In genomic region chr10:100066374-100066773, GRCm38 (mm10) we compare ENCODE assay signal across 9 mouse cellular contexts. TPM values are rescaled to one million over a fixed set of nuclear protein-coding genes. Genes with fewer than 3 reads are reported as not detected.
DNase-seq lines count a peak whose midpoint lies in the region; ATAC-seq lines count a peak whose summit lies in the region.
"Had no signal": no experiment of that assay in that cellular context is flagged by ENCODE, and none has a peak within 500 bp of the region (broad histone marks: within the 10 kb centered on the region; RNA-seq: fewer than 3 reads in every experiment).

No protein-coding gene starts in this region.

- H3K9ac ChIP-seq in forebrain, embryonic 11.5 days (ENCODE audit: low read length), result no peak overlapping the region
- no peak overlapping the region for H3K9ac ChIP-seq in midbrain, embryonic 13.5 days (replicated peaks)
- no peak overlapping the region for H3K9ac ChIP-seq in midbrain, embryonic 11.5 days (ENCODE audit: low read length)
- no peak overlapping the region for H3K9ac ChIP-seq in hindbrain, embryonic 14.5 days
- no peak overlapping the region for H3K9ac ChIP-seq in neural tube, embryonic 15.5 days (replicated peaks)

- no peak overlapping the region for H3K4me2 ChIP-seq in forebrain, embryonic 11.5 days (ENCODE audit: low read depth, low read length, severe bottlenecking)
- H3K4me2 ChIP-seq in midbrain, embryonic 13.5 days (replicated peaks), result 0 out of 2 replicates have a peak overlapping the region, but pooled peaks have one; percentile 19
- H3K4me2 ChIP-seq in midbrain, embryonic 11.5 days, result no peak overlapping the region
- peak overlapping the region; percentile 25; the same call in 1 of the 2 replicates for H3K4me2 ChIP-seq in hindbrain, embryonic 14.5 days (replicated peaks)
- H3K4me2 ChIP-seq in neural tube, embryonic 15.5 days, result peak overlapping the region; percentile 11; the same call in 1 of the 2 replicates

- no peak overlapping the region for H3K4me3 ChIP-seq in forebrain, embryonic 11.5 days (ENCODE audit: low read depth, low read length)
- no peak overlapping the region for H3K4me3 ChIP-seq in forebrain, embryonic 10.5 days
- H3K4me3 ChIP-seq in midbrain, embryonic 13.5 days (replicated peaks), result no peak overlapping the region
- no peak overlapping the region for H3K4me3 ChIP-seq in midbrain, embryonic 11.5 days (ENCODE audit: low read depth, low read length)
- H3K4me3 ChIP-seq in hindbrain, embryonic 14.5 days (replicated peaks; ENCODE audit: low read length), result no peak overlapping the region
- no peak overlapping the region for H3K4me3 ChIP-seq in neural tube, embryonic 15.5 days (replicated peaks)

- 0 out of 2 replicates have a peak, but pooled peaks have one; percentile 46 for ATAC-seq in forebrain, embryonic 11.5 days (replicated peaks; ENCODE audit: low FRiP score)
- no peak for ATAC-seq in midbrain, embryonic 13.5 days
- no peak for ATAC-seq in midbrain, embryonic 11.5 days (ENCODE audit: low FRiP score)
- peak; percentile 43; the same call in 1 of the 2 replicates for ATAC-seq in hindbrain, embryonic 14.5 days (ENCODE audit: low FRiP score)
- 0 out of 2 replicates have a peak, but pooled peaks have one; percentile 36 for ATAC-seq in neural tube, embryonic 15.5 days (ENCODE audit: low FRiP score)
- ATAC-seq: intestine, embryonic 16.5 days had no signal

- H3K4me1 ChIP-seq in forebrain, embryonic 11.5 days (replicated peaks; ENCODE audit: control insufficient read depth, insufficient read depth, low read length), result 0 out of 2 replicates have a peak, but pooled peaks cover 2% of the 10 kb centered on the region
- H3K4me1 ChIP-seq in forebrain, embryonic 10.5 days, result peaks cover 16% of the 10 kb centered on the region
- peaks cover 11% of the 10 kb centered on the region for H3K4me1 ChIP-seq in midbrain, embryonic 13.5 days (replicated peaks)
- H3K4me1 ChIP-seq in midbrain, embryonic 11.5 days (ENCODE audit: control insufficient read depth, insufficient read depth, low read length), result peaks cover 10% of the 10 kb centered on the region
- peaks cover 8% of the 10 kb centered on the region for H3K4me1 ChIP-seq in hindbrain, embryonic 14.5 days (replicated peaks; ENCODE audit: control insufficient read depth, insufficient read depth, low read length)
- peaks cover 12% of the 10 kb centered on the region for H3K4me1 ChIP-seq in neural tube, embryonic 15.5 days

- no peak overlapping the region for H3K27ac ChIP-seq in forebrain, embryonic 11.5 days (ENCODE audit: low read depth, low read length)
- H3K27ac ChIP-seq in forebrain, embryonic 10.5 days, result no peak overlapping the region
- H3K27ac ChIP-seq in midbrain, embryonic 13.5 days, result no peak overlapping the region
- no peak overlapping the region for H3K27ac ChIP-seq in midbrain, embryonic 11.5 days (ENCODE audit: low read depth, low read length)
- H3K27ac ChIP-seq in hindbrain, embryonic 14.5 days, result peak overlapping the region; percentile 70; the same call in 1 of the 2 replicates
- peak overlapping the region; percentile 66 for H3K27ac ChIP-seq in neural tube, embryonic 15.5 days (replicated peaks)

- H3K9me3 ChIP-seq in forebrain, embryonic 11.5 days (ENCODE audit: control insufficient read depth, low read length), result no peaks in the 10 kb centered on the region
- no peaks in the 10 kb centered on the region for H3K9me3 ChIP-seq in forebrain, embryonic 10.5 days
- no peaks in the 10 kb centered on the region for H3K9me3 ChIP-seq in midbrain, embryonic 13.5 days
- H3K9me3 ChIP-seq in midbrain, embryonic 11.5 days (ENCODE audit: control insufficient read depth, low read length), result no peaks in the 10 kb centered on the region
- H3K9me3 ChIP-seq in hindbrain, embryonic 14.5 days (ENCODE audit: control insufficient read depth, low read length), result no peaks in the 10 kb centered on the region
- H3K9me3 ChIP-seq in neural tube, embryonic 15.5 days (replicated peaks), result no peaks in the 10 kb centered on the region

- DNase-seq in forebrain, embryonic 11.5 days (ENCODE audit: low spot score), result no peak
- DNase-seq in forebrain, embryonic 10.5 days (ENCODE audit: extremely low spot score, low spot score), result no peak
- DNase-seq in midbrain, embryonic 11.5 days (ENCODE audit: low spot score, missing footprints), result no peak
- DNase-seq in hindbrain, embryonic 14.5 days (ENCODE audit: low spot score), result no peak
- no peak for DNase-seq in kidney, postnatal 25 days
- no peak for DNase-seq in right cerebral cortex, adult 18-20 months

- H3K36me3 ChIP-seq in forebrain, embryonic 11.5 days (ENCODE audit: control insufficient read depth, insufficient read depth, low read length), result no peaks in the 10 kb centered on the region
- no peaks in the 10 kb centered on the region for H3K36me3 ChIP-seq in forebrain, embryonic 10.5 days (replicated peaks)
- H3K36me3 ChIP-seq in midbrain, embryonic 13.5 days, result no peaks in the 10 kb centered on the region
- no peaks in the 10 kb centered on the region for H3K36me3 ChIP-seq in midbrain, embryonic 11.5 days (ENCODE audit: control insufficient read depth, insufficient read depth, low read length)
- no peaks in the 10 kb centered on the region for H3K36me3 ChIP-seq in hindbrain, embryonic 14.5 days (replicated peaks; ENCODE audit: control insufficient read depth, insufficient read depth)
- H3K36me3 ChIP-seq in neural tube, embryonic 15.5 days, result no peaks in the 10 kb centered on the region

- WGBS in forebrain, embryonic 11.5 days, result 20% methylated on average over 7 of the region's 7 CpGs
- 29% methylated on average over 7 of the region's 7 CpGs for WGBS in forebrain, embryonic 10.5 days
- WGBS in midbrain, embryonic 13.5 days, result 18% methylated on average over 7 of the region's 7 CpGs
- 27% methylated on average over 7 of the region's 7 CpGs for WGBS in midbrain, embryonic 11.5 days
- WGBS in hindbrain, embryonic 14.5 days, result 13% methylated on average over 7 of the region's 7 CpGs
- 12% methylated on average over 7 of the region's 7 CpGs for WGBS in neural tube, embryonic 15.5 days

- H3K27me3 ChIP-seq in forebrain, embryonic 11.5 days (ENCODE audit: control insufficient read depth, insufficient read depth, low read length), result no peaks in the 10 kb centered on the region
- H3K27me3 ChIP-seq in forebrain, embryonic 10.5 days (ENCODE audit: poor library complexity, severe bottlenecking), result peaks cover 40% of the 10 kb centered on the region
- H3K27me3 ChIP-seq in midbrain, embryonic 13.5 days, result no peaks in the 10 kb centered on the region
- no peaks in the 10 kb centered on the region for H3K27me3 ChIP-seq in midbrain, embryonic 11.5 days (ENCODE audit: control insufficient read depth, insufficient read depth, low read length)
- no peaks in the 10 kb centered on the region for H3K27me3 ChIP-seq in hindbrain, embryonic 14.5 days (ENCODE audit: control insufficient read depth, insufficient read depth, low read length)
- H3K27me3 ChIP-seq in neural tube, embryonic 15.5 days (replicated peaks), result no peaks in the 10 kb centered on the region

RNA-seq across cellular contexts. Expression of gene Kitl, which starts 50.9 kb away (rescaled TPM):
- polyA plus RNA-seq in forebrain, embryonic 11.5 days (2014; fragmentation: Nextera tagmentation; extraction: Ambion mirVana), result 18.4 and 19.2 TPM in 2 replicates
- 15.6 and 16.0 TPM in 2 replicates for polyA plus RNA-seq in forebrain, embryonic 10.5 days (2016; fragmentation: Nextera tagmentation; extraction: Ambion mirVana)
- polyA plus RNA-seq in midbrain, embryonic 13.5 days (2015; fragmentation: Nextera tagmentation; extraction: Ambion mirVana), result 20.2 and 21.4 TPM in 2 replicates
- polyA plus RNA-seq in midbrain, embryonic 11.5 days (2014; fragmentation: Nextera tagmentation; extraction: Ambion mirVana), result 12.8 and 13.7 TPM in 2 replicates
- 34.4 and 41.6 TPM in 2 replicates for polyA plus RNA-seq in hindbrain, embryonic 14.5 days (2014; fragmentation: Nextera tagmentation; extraction: Ambion mirVana)
- 24.5 and 26.5 TPM in 2 replicates for polyA plus RNA-seq in neural tube, embryonic 15.5 days (2015; fragmentation: Nextera tagmentation; extraction: Ambion mirVana)

Comparison
In these comparisons a context has a peak if more than half of its experiments do, and no peak if none do; other contexts are left out.
1. H3K4me2 ChIP-seq: peak in midbrain, embryonic 13.5 days (single experiment), hindbrain, embryonic 14.5 days (single experiment) and neural tube, embryonic 15.5 days (single experiment); none in forebrain, embryonic 11.5 days (single experiment) and midbrain, embryonic 11.5 days (single experiment).
2. ATAC-seq: peak in forebrain, embryonic 11.5 days (single experiment), hindbrain, embryonic 14.5 days (single experiment) and neural tube, embryonic 15.5 days (single experiment); none in midbrain, embryonic 13.5 days (single experiment) and midbrain, embryonic 11.5 days (single experiment).
3. H3K27ac ChIP-seq: peak in hindbrain, embryonic 14.5 days (single experiment) and neural tube, embryonic 15.5 days (single experiment); none in forebrain, embryonic 11.5 days (single experiment), forebrain, embryonic 10.5 days (single experiment), midbrain, embryonic 13.5 days (single experiment) and midbrain, embryonic 11.5 days (single experiment).